Mouse (Mus musculus) B cell, adult 2 months (primary cell): ENCODE results near the gene Rps2.
A peak's percentile ranks its signal among the peaks of the same experiment; 100 is the strongest.
"Not testable (repeated sequence)": the region's sequence is repeated elsewhere in the genome, so short reads cannot be mapped to it uniquely, and the experiment has no call there.

Experiments used
- DNase-seq, 2 experiments: peaks; one replicate each; pipeline ENCODE4 v3.0.0; 2022

Gene Rps2

GRCm38 (mm10) chr17:24706982-24707800 is 10.7 kb upstream of the Rps2 start, which contains the start of gene Tbl3:
Tbl3 (minus strand) TSS chr17:24707660.
- peak; percentile 95 for DNase-seq

- peak in 1 of 2 experiments; percentile 41 for DNase-seq
Measured at GRCm38 (mm10) chr17:24707801-24708425, 10.0 kb upstream of the Rps2 start.

GRCm38 (mm10) chr17:24708646-24709045 is 9.3 kb upstream of the Rps2 start:
- DNase-seq, result no peak

- DNase-seq, result no peak
Measured at GRCm38 (mm10) chr17:24715556-24715955, 2.4 kb upstream of the Rps2 start.

GRCm38 (mm10) chr17:24716166-24716682 is 1.7 kb upstream of the Rps2 start:
- DNase-seq, result no peak

GRCm38 (mm10) chr17:24718938-24719337 is 1.0 kb downstream of the Rps2 start:
- not testable (repeated sequence) for DNase-seq

- peak; percentile 96 to 97 for DNase-seq
Measured at GRCm38 (mm10) chr17:24719494-24720222, 1.7 kb downstream of the Rps2 start.

- peak in 1 of 2 experiments; percentile 23 for DNase-seq
Measured at GRCm38 (mm10) chr17:24720616-24721015, 2.7 kb downstream of the Rps2 start.

- not testable (repeated sequence) for DNase-seq
Measured at GRCm38 (mm10) chr17:24721383-24721955, 3.6 kb downstream of the Rps2 start.

GRCm38 (mm10) chr17:24722220-24722924 is 4.5 kb downstream of the Rps2 start:
- no peak for DNase-seq

- DNase-seq, result no peak
Measured at GRCm38 (mm10) chr17:24723122-24723880, 5.4 kb downstream of the Rps2 start.

- no peak for DNase-seq
Measured at GRCm38 (mm10) chr17:24723881-24724180, 5.9 kb downstream of the Rps2 start.

GRCm38 (mm10) chr17:24724184-24724583 is 6.3 kb downstream of the Rps2 start, which contains the start of gene Ndufb10:
Ndufb10 (minus strand) TSS chr17:24724478.
- DNase-seq, result peak; percentile 98

GRCm38 (mm10) chr17:24725637-24726390 is 7.9 kb downstream of the Rps2 start:
- no peak for DNase-seq

GRCm38 (mm10) chr17:24727618-24728017 is 9.7 kb downstream of the Rps2 start, which contains the start of gene Rpl3l:
Rpl3l (plus strand) TSS chr17:24727820.
- DNase-seq, result no peak

- DNase-seq, result no peak
Measured at GRCm38 (mm10) chr17:24728184-24728583, 10.3 kb downstream of the Rps2 start.

- DNase-seq, result no peak
Measured at GRCm38 (mm10) chr17:24729067-24729466, 11.2 kb downstream of the Rps2 start.

- DNase-seq, result no peak
Measured at GRCm38 (mm10) chr17:24730787-24731186, 12.9 kb downstream of the Rps2 start.

- DNase-seq, result no peak
Measured at GRCm38 (mm10) chr17:24732233-24732935, 14.5 kb downstream of the Rps2 start.
